ENCODE assay signal across 15 mouse cellular contexts in genomic region chr4:58445846-58446245, GRCm38 (mm10).
"Had no signal": no experiment of that assay in that cellular context is flagged by ENCODE, and none has a peak within 500 bp of the region (broad histone marks: within the 10 kb centered on the region; RNA-seq: fewer than 3 reads in every experiment).

No protein-coding gene starts in this region.

- DNase-seq: kidney, adult 8-10 months; kidney, postnatal 14 days; kidney, postnatal 4 days; left cerebral cortex, postnatal 4 days; liver, postnatal 0 days; midbrain, embryonic 14.5 days; thymus, adult 18-20 months; thymus, postnatal 36 days had no signal

- H3K27ac ChIP-seq: limb, embryonic 12.5 days; limb, embryonic 15.5 days; liver, embryonic 14.5 days; lung, embryonic 15.5 days had no signal

- H3K4me3 ChIP-seq: limb, embryonic 12.5 days; limb, embryonic 15.5 days; lung, embryonic 15.5 days had no signal

- H3K9me3 ChIP-seq: limb, embryonic 12.5 days; limb, embryonic 15.5 days; lung, embryonic 15.5 days had no signal

- H3K4me2 ChIP-seq: limb, embryonic 12.5 days; limb, embryonic 15.5 days; liver, embryonic 11.5 days; lung, embryonic 15.5 days; midbrain, embryonic 11.5 days had no signal

- H3K4me1 ChIP-seq: limb, embryonic 12.5 days; limb, embryonic 15.5 days; lung, embryonic 15.5 days had no signal

- H3K27me3 ChIP-seq: limb, embryonic 12.5 days; limb, embryonic 15.5 days; lung, embryonic 15.5 days had no signal

- H3K36me3 ChIP-seq: limb, embryonic 15.5 days; lung, embryonic 15.5 days had no signal

- H3K9ac ChIP-seq: limb, embryonic 12.5 days; limb, embryonic 15.5 days; liver, embryonic 14.5 days; liver, postnatal 0 days; lung, embryonic 15.5 days had no signal

- ATAC-seq: intestine, postnatal 0 days; liver, postnatal 0 days had no signal
